Mouse (Mus musculus): ENCODE results near the gene Ppp1r3e. TPM values are rescaled to one million over a fixed set of nuclear protein-coding genes. Genes with fewer than 3 reads are reported as not detected.

The Ppp1r3e gene
- polyA plus RNA-seq, 1 experiment from 2014 or later: 1.6 TPM

GRCm38 (mm10) chr14:54865626-54866025 is 11.7 kb downstream of the Ppp1r3e start:
- no peak overlapping the region for H3K4me2 ChIP-seq
- no peaks in the 10 kb centered on the region for H3K4me1 ChIP-seq (ENCODE audit: insufficient read depth)
- H3K9me3 ChIP-seq (ENCODE audit: low read depth, low read length): no peaks in the 10 kb centered on the region
- no peak for TF ChIP-seq CTCF (IDR thresholded peaks at IDR 0.05; ENCODE audit: low read depth)
- no peak for DNase-seq
- no peaks in the 10 kb centered on the region for H3K27me3 ChIP-seq (ENCODE audit: insufficient read depth, low read length)
- no peaks in the 10 kb centered on the region for H3K36me3 ChIP-seq (ENCODE audit: insufficient read depth)
- no peak overlapping the region for H3K9ac ChIP-seq
- no peak overlapping the region for H3K27ac ChIP-seq (ENCODE audit: low read depth)
- WGBS: 62% methylated on average over 5 of the region's 5 CpGs
- no peak for ATAC-seq (ENCODE audit: insufficient read depth)
- no peak overlapping the region for H3K4me3 ChIP-seq (ENCODE audit: low read depth, low read length)

GRCm38 (mm10) chr14:54864313-54865036 is 12.9 kb downstream of the Ppp1r3e start:
- peak; percentile 22 for ATAC-seq (ENCODE audit: insufficient read depth)
- 11% methylated on average over 21 of the region's 21 CpGs for WGBS

GRCm38 (mm10) chr14:54863501-54864312 is 13.6 kb downstream of the Ppp1r3e start:
- Histone ChIP-seq H3K4me2 (peak overlapping the region; percentile 84), H3K9me3 (ENCODE audit: low read depth, low read length) (no peaks in the 10 kb centered on the region), H3K27ac (ENCODE audit: low read depth) (peak overlapping the region; percentile 86), H3K4me1 (ENCODE audit: insufficient read depth) (no peaks in the 10 kb centered on the region), H3K9ac (peak overlapping the region; percentile 92), H3K4me3 (ENCODE audit: low read depth, low read length) (peak overlapping the region; percentile 90), H3K27me3 (ENCODE audit: insufficient read depth, low read length) (no peaks in the 10 kb centered on the region), H3K36me3 (ENCODE audit: insufficient read depth) (no peaks in the 10 kb centered on the region)
- 0 out of 2 replicates have a peak, but pooled peaks have one; percentile 15 for TF ChIP-seq CTCF (IDR thresholded peaks at IDR 0.05; ENCODE audit: low read depth)
- peak; percentile 97 for DNase-seq
- peak; percentile 100 for ATAC-seq (ENCODE audit: insufficient read depth)
- under 1% methylated on average over 55 of the region's 56 CpGs for WGBS

More at GRCm38 (mm10) chr14:54864313-54865036, 12.9 kb downstream of the Ppp1r3e start:
- Histone ChIP-seq H3K27me3 (ENCODE audit: insufficient read depth, low read length) (no peaks in the 10 kb centered on the region), H3K27ac (ENCODE audit: low read depth) (peak overlapping the region; percentile 81), H3K9ac (peak overlapping the region; percentile 92), H3K4me3 (ENCODE audit: low read depth, low read length) (peak overlapping the region; percentile 90), H3K9me3 (ENCODE audit: low read depth, low read length) (no peaks in the 10 kb centered on the region), H3K4me2 (peak overlapping the region; percentile 84), H3K4me1 (ENCODE audit: insufficient read depth) (no peaks in the 10 kb centered on the region), H3K36me3 (ENCODE audit: insufficient read depth) (no peaks in the 10 kb centered on the region)
- no peak for TF ChIP-seq CTCF (IDR thresholded peaks at IDR 0.05; ENCODE audit: low read depth)
- no peak for DNase-seq

DNA sequence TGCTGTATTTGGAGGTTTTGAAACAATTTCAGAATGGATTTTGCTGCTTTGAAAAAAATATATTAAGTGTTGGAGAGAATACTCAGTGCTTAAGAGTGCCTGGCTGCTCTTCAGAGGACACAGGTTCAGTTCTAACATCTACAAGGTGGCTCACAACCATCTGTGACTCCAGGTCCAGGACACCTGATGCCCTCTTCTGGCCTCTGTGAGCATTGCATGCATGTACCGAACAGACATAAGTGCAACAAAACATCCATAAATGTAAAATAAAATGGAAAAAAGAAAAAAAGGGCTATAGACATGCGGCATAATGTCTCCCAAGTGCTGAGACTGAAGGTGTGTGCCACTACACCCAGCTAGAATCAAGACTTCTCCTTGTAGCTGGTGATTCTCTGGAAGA is 16.8 kb downstream of the Ppp1r3e start:
- Histone ChIP-seq H3K4me1 (ENCODE audit: insufficient read depth) (no peaks in the 10 kb centered on the region), H3K9ac (no peak overlapping the region), H3K27me3 (ENCODE audit: insufficient read depth, low read length) (no peaks in the 10 kb centered on the region), H3K27ac (ENCODE audit: low read depth) (no peak overlapping the region), H3K4me3 (ENCODE audit: low read depth, low read length) (no peak overlapping the region), H3K9me3 (ENCODE audit: low read depth, low read length) (no peaks in the 10 kb centered on the region), H3K4me2 (no peak overlapping the region), H3K36me3 (ENCODE audit: insufficient read depth) (peaks cover 15% of the 10 kb centered on the region; the same call in 1 of the 2 replicates)
- no peak for ATAC-seq (ENCODE audit: insufficient read depth)
- WGBS: 42% methylated on average over 2 of the region's 2 CpGs
- peak; percentile 73 for DNase-seq
- TF ChIP-seq CTCF (IDR thresholded peaks at IDR 0.05; ENCODE audit: low read depth): peak; percentile 75

DNA sequence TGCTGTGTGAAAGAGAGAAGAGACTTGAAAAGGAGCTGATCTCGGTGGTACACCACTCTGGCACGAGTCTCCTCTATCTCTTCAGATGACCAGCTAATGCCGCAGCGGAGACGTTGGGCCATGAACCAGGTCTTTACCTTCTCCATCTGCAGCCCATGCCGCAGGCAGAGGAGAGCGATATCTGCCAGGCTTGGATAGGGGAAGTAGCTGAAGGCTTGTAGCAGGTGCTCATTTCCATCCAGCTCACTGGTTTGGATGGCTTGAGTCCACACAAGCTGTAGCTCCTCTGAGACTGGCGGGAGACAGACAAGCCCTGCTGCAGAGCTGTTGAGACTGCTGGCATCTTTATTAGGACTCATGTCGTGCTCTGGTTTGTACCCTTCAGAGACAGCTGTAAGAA is 19.5 kb downstream of the Ppp1r3e start:
- Histone ChIP-seq H3K9me3 (ENCODE audit: low read depth, low read length) (no peaks in the 10 kb centered on the region), H3K27ac (ENCODE audit: low read depth) (no peak overlapping the region), H3K9ac (no peak overlapping the region), H3K4me2 (no peak overlapping the region), H3K4me1 (ENCODE audit: insufficient read depth) (no peaks in the 10 kb centered on the region), H3K36me3 (ENCODE audit: insufficient read depth) (peaks cover 21% of the 10 kb centered on the region; the same call in 1 of the 2 replicates), H3K27me3 (ENCODE audit: insufficient read depth, low read length) (no peaks in the 10 kb centered on the region), H3K4me3 (ENCODE audit: low read depth, low read length) (no peak overlapping the region)
- no peak for TF ChIP-seq CTCF (IDR thresholded peaks at IDR 0.05; ENCODE audit: low read depth)
- no peak for ATAC-seq (ENCODE audit: insufficient read depth)
- no peak for DNase-seq
- WGBS: 89% methylated on average over 9 of the region's 9 CpGs

DNA sequence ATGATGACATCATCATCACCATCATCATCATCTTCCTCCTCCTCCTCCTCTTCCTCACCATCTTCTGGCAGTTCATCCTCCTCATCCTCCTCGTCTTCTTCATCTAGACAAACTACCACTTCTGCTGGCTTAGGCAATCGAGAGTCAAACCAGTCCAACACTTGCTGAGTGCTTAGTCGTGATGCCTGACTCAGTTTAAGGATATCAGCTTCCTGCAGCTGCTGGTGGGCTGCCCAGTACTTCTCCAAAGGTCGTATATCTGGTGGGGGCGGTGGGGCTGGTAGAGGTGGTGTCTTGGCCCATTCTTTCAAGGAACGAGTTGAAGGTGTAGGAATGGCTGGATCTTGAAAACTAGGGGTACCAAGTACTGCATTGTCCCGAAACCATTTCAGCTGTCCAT is 20.6 kb downstream of the Ppp1r3e start:
- Histone ChIP-seq H3K9ac (no peak overlapping the region), H3K9me3 (ENCODE audit: low read depth, low read length) (no peaks in the 10 kb centered on the region), H3K4me2 (no peak overlapping the region), H3K4me3 (ENCODE audit: low read depth, low read length) (no peak overlapping the region), H3K27me3 (ENCODE audit: insufficient read depth, low read length) (no peaks in the 10 kb centered on the region), H3K36me3 (ENCODE audit: insufficient read depth) (peaks cover 21% of the 10 kb centered on the region; the same call in 1 of the 2 replicates), H3K4me1 (ENCODE audit: insufficient read depth) (no peaks in the 10 kb centered on the region), H3K27ac (ENCODE audit: low read depth) (no peak overlapping the region)
- DNase-seq (no peak), ATAC-seq (ENCODE audit: insufficient read depth) (no peak)
- WGBS: 80% methylated on average over 7 of the region's 7 CpGs
- no peak for TF ChIP-seq CTCF (IDR thresholded peaks at IDR 0.05; ENCODE audit: low read depth)

DNA sequence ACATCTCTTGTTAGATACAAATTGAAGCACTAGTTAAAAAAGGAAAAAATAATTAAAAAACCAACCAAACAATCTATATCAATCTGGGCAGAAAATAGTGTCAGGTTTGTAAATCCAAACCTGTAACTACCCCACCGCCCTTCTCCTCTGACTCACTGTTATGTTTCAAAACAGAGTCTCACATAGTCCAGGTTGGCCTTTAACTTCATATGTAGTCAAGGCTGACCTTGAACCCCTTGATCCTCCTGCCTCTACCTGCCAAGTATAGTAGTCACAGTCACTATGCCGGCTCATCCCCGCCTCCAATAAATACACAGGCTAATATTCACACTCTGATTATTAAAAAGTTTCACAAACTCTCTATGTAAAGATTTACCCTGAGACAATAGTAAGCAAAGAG is 21.6 kb downstream of the Ppp1r3e start:
- H3K36me3 ChIP-seq (ENCODE audit: insufficient read depth): peaks cover 21% of the 10 kb centered on the region; the same call in 1 of the 2 replicates
- DNase-seq (no peak), ATAC-seq (ENCODE audit: insufficient read depth) (no peak)
- H3K4me3 ChIP-seq (ENCODE audit: low read depth, low read length): no peak overlapping the region
- no peaks in the 10 kb centered on the region for H3K4me1 ChIP-seq (ENCODE audit: insufficient read depth)
- no peak overlapping the region for H3K4me2 ChIP-seq
- TF ChIP-seq CTCF (IDR thresholded peaks at IDR 0.05; ENCODE audit: low read depth): no peak
- 91% methylated on average over 3 of the region's 3 CpGs for WGBS
- H3K27ac ChIP-seq (ENCODE audit: low read depth): no peak overlapping the region
- no peak overlapping the region for H3K9ac ChIP-seq
- no peaks in the 10 kb centered on the region for H3K9me3 ChIP-seq (ENCODE audit: low read depth, low read length)
- H3K27me3 ChIP-seq (ENCODE audit: insufficient read depth, low read length): no peaks in the 10 kb centered on the region
